Mouse (Mus musculus) kidney, adult 2 months (tissue): ENCODE results near the gene Atg9a. TPM values are rescaled to one million over a fixed set of nuclear protein-coding genes. Genes with fewer than 3 reads are reported as not detected.

Experiments
- DNase-seq: peaks from one replicate; pipeline ENCODE4 v3.0.0; 2021
- H3K27ac ChIP-seq: fragments of 200-500 bp; 2 replicates; pipeline ENCODE4 v1.5.1; 2012; ENCODE audit warnings: low read depth, low read length, control low read depth, inconsistent platforms; ENCODE audit not compliant: insufficient read depth
- H3K27me3 ChIP-seq: fragments of 200-500 bp; replicated peaks from 2 replicates; pipeline ENCODE4 v1.6.1; 2012; ENCODE audit warnings: mild to moderate bottlenecking, moderate library complexity, low read length, inconsistent platforms; ENCODE audit not compliant: control insufficient read depth, insufficient read depth
- H3K36me3 ChIP-seq: fragments of 200-500 bp; 2 replicates; pipeline ENCODE4 v1.6.1; 2012; ENCODE audit warnings: mild to moderate bottlenecking, moderate library complexity, low read length, inconsistent platforms; ENCODE audit not compliant: control insufficient read depth, insufficient read depth
- H3K4me1 ChIP-seq: fragments of 200-500 bp; 2 replicates; pipeline ENCODE4 v1.6.1; 2011; ENCODE audit warnings: low read length; ENCODE audit not compliant: control insufficient read depth, insufficient read depth
- H3K4me3 ChIP-seq: fragments of 200-500 bp; 2 replicates; pipeline ENCODE4 v1.5.1; 2011; ENCODE audit warnings: mild to moderate bottlenecking, low read depth, low read length, control low read depth; ENCODE audit not compliant: insufficient read depth
- CTCF ChIP-seq: fragments of 200-500 bp; conservative IDR thresholded peaks from 2 replicates; pipeline ENCODE4 v1.5.1; 2011; ENCODE audit warnings: low read depth, mild to moderate bottlenecking, control low read depth, low read length, moderate library complexity, mixed read lengths; ENCODE audit not compliant: insufficient read depth, insufficient read length
- POLR2A ChIP-seq: fragments of 200-500 bp; IDR thresholded peaks from one replicate; pipeline ENCODE4 v1.6.1; 2011; ENCODE audit warnings: low read depth, low read length, control low read depth
- WGBS: fragments of 180-500 bp; shearing (Covaris S2); methylation state at CpG from one replicate; pipeline ENCODE4 v1.1.7; 2018; 5-methylcytosine and 5-hydroxymethylcytosine counted together
- polyA plus RNA-seq: library from polyadenylated mRNA; depleted of rRNA; stranded (reverse); fragments of >200 nt; gene quantifications from 2 replicates; pipeline ENCODE4 v1.2.3, GENCODE M21; 2012

The Atg9a gene
- polyA plus RNA-seq, 1 experiment = 67.5 TPM

DNA sequence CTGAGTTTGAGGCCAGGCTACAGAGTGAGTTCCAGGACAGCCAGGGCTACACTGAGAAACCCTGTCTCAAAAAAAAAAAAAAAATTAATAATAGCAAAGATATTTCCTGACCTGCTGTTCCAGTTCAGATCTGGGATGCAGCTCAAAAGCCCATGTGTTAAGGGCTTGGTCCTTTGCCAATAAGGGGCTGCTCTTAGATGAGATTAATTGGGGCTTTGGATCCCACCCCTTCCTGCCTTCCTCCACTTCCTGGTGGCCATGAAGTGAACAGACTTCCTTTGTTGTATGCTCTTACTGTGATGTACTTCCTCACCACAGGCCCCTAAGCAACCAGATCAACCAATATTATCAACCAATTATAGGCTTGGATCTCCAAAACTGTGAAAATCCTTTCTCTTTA is 4.9 kb downstream of the Atg9a start:
- peaks cover 3% of the 10 kb centered on the region for H3K36me3 ChIP-seq
- H3K27ac ChIP-seq = no peak overlapping the region
- DNase-seq = peak; percentile 17

DNA sequence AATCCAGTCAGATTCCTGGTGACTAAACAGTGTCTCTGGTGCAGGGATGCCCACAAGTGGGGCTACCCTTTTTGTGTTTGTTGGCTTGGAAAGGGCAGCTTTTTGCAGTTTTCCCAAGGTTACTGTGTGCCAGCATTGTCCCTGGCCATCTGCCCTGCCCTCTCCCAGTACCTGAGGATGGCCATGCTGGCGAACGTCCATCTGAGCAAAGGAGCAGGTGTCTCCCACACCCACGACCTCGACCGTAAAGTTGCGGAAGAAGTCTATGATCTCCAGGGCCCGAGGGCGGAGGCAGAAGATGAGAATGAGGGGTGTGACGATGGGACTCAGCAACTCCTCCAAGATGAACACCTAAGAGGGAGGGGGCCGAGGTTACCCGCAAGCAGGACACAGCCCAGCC is 6.5 kb downstream of the Atg9a start:
- Histone ChIP-seq H3K4me3 (no peak overlapping the region), H3K4me1 (no peaks in the 10 kb centered on the region), H3K27me3 (no peaks in the 10 kb centered on the region), H3K36me3 (peaks cover 3% of the 10 kb centered on the region), H3K27ac (no peak overlapping the region)
- no peak for DNase-seq
- TF ChIP-seq POLR2A (no peak), CTCF (no peak)
- 87% methylated on average over 11 of the region's 11 CpGs for WGBS

More for the DNA sequence above, 4.9 kb downstream of the Atg9a start:
- Histone ChIP-seq H3K27me3 (no peaks in the 10 kb centered on the region), H3K4me3 (no peak overlapping the region), H3K4me1 (peaks cover 3% of the 10 kb centered on the region; the same call in 1 of the 2 replicates)
- no peak for TF ChIP-seq CTCF
- no peak for TF ChIP-seq POLR2A

GRCm38 (mm10) chr1:75182160-75182559 is 9.8 kb downstream of the Atg9a start:
- H3K36me3 ChIP-seq = peaks cover 3% of the 10 kb centered on the region
- no peak overlapping the region for H3K27ac ChIP-seq
- no peaks in the 10 kb centered on the region for H3K27me3 ChIP-seq
- no peak for DNase-seq
- WGBS = 72% methylated on average over 4 of the region's 4 CpGs
- H3K4me1 ChIP-seq = no peaks in the 10 kb centered on the region
- no peak overlapping the region for H3K4me3 ChIP-seq
- TF ChIP-seq POLR2A (no peak), CTCF (0 out of 2 replicates have a peak, but pooled peaks have one; percentile 12)

DNA sequence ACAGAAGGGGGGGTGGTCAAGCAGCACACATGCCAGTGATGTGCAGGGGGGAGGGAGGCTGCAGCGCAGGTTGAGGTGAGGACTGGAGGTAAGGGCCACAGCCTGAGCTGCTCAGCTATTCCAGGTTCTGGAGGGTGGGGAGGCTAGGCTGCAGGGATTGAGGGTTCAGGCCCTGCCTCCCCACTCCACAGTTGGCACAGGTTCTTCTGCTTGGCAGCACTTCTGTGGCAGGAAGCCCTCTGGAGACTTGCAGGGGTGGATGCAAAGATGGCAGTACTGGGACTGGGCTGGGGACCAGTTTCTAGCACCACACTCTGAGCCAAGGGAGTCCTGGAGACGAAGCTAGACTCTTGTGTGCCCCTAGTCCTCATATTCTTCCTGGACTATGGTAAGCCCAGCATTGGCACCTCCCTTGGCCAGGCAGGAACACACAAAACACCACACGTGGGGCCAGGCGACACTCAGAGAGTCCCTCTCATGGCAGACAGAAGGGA is 10.6 kb downstream of the Atg9a start:
- no peak for TF ChIP-seq CTCF
- TF ChIP-seq POLR2A = no peak
- Histone ChIP-seq H3K27me3 (no peaks in the 10 kb centered on the region), H3K36me3 (peaks cover 3% of the 10 kb centered on the region), H3K4me1 (no peaks in the 10 kb centered on the region), H3K27ac (no peak overlapping the region), H3K4me3 (no peak overlapping the region)
- 86% methylated on average over 4 of the region's 4 CpGs for WGBS
- DNase-seq = no peak

DNA sequence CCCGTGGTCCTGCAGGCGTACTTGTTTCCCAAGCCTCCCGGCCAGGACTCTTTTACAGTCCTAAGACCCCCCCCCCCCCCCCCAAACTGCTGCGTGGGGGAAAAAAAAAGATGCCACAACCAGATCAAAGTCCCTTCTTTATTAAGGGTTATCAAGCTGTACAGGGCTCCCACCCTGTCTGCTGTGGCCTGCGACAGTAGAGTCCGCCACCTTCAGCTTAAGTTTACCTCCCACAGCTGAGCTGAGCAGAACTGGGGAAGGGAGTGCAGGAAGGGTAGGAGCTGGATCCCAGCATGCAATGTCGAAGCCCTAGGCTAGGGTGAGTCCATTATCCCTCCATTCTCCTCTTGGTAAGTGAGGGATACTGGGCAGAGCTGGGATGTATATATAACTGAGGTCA is 11.3 kb downstream of the Atg9a start:
- H3K36me3 ChIP-seq = peaks cover 3% of the 10 kb centered on the region
- WGBS = 31% methylated on average over 7 of the region's 7 CpGs
- H3K27ac ChIP-seq = no peak overlapping the region
- DNase-seq = no peak
- no peak overlapping the region for H3K4me3 ChIP-seq
- H3K27me3 ChIP-seq = no peaks in the 10 kb centered on the region
- no peaks in the 10 kb centered on the region for H3K4me1 ChIP-seq
- no peak for TF ChIP-seq POLR2A
- TF ChIP-seq CTCF = no peak

DNA sequence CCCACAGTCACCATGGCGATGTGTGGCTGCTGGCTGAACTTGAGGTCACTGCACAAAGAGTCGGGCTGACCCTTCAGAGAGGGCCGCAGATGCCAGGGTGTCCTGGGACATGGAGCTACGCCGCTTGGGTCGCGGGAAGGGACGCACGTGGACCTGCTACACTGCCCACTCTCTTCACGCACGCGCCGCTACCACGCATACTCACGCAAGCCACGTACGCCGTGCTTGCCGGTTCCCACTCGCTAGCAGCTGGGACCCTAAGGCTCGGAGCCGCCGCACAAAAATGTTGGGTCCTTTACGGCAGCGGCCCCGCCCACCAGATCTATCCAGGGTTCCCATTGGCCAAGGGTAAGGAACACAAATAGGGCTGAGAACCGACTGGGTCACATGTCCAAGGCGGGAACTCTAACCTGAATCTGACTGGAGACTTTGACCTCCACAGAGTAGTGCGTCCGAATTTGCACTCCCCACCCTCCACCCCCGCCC is 11.8 kb downstream of the Atg9a start, which contains the start of gene Abcb6:
Abcb6 (minus strand) TSS at position 288 of the 486 bp plus-strand sequence.
- peak within 1 kb of the TSS; percentile 88 for H3K4me3 ChIP-seq
- under 1% methylated on average over 31 of the region's 31 CpGs for WGBS
- H3K36me3 ChIP-seq = peaks cover 3% of the 10 kb centered on the region
- H3K27me3 ChIP-seq = no peaks in the 10 kb centered on the region
- no peaks in the 10 kb centered on the region for H3K4me1 ChIP-seq
- no peak within 1 kb of the TSS; the same call in 1 of the 2 replicates for H3K27ac ChIP-seq
- TF ChIP-seq POLR2A (no peak), CTCF (no peak)
- DNase-seq = peak; percentile 96

GRCm38 (mm10) chr1:75179334-75180104 is 12.5 kb downstream of the Atg9a start:
- H3K27ac ChIP-seq = no peak overlapping the region; the same call in 1 of the 2 replicates
- TF ChIP-seq CTCF (no peak), POLR2A (no peak)

More at GRCm38 (mm10) chr1:75179334-75180104, 12.5 kb downstream of the Atg9a start:
- Histone ChIP-seq H3K36me3 (peaks cover 3% of the 10 kb centered on the region), H3K4me3 (peak overlapping the region; percentile 88), H3K4me1 (no peaks in the 10 kb centered on the region), H3K27me3 (no peaks in the 10 kb centered on the region)
- peak; percentile 75 for DNase-seq
- WGBS = 6% methylated on average over 23 of the region's 23 CpGs
